Mouse (Mus musculus): Measurements from ENCODE around the gene Snrnp48. TPM values are rescaled to one million over a fixed set of nuclear protein-coding genes. Genes with fewer than 3 reads are reported as not detected.

The Snrnp48 gene
- total RNA-seq, 1 experiment from 2014 or later = 194 TPM

GRCm38 (mm10) chr13:38248151-38248550 is 43.4 kb downstream of the Snrnp48 start:
- no peak for ATAC-seq (replicated peaks; ENCODE audit: insufficient number of reproducible peaks, low FRiP score, low TSS enrichment, poor library complexity, severe bottlenecking)

DNA sequence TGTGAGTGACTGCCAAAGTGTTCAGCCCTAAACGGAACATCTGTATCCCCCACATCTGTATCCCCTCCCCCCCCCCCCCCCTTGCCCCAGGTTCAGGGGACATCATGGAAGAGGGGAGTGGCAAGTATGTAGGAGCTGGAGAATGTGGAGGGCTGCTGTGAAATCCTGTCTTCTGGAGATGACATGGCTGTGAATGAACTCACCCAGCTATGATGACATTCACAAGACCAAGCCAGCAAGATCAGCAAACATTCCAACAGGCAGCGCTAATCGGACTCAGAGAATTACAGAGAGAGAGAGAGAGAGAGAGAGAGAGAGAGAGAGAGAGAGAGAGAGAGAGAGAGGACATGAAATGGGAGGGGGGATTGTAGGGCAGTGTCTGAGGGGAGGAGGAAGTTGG is 46.5 kb downstream of the Snrnp48 start:
- ATAC-seq (replicated peaks; ENCODE audit: insufficient number of reproducible peaks, low FRiP score, low TSS enrichment, poor library complexity, severe bottlenecking) = no peak

DNA sequence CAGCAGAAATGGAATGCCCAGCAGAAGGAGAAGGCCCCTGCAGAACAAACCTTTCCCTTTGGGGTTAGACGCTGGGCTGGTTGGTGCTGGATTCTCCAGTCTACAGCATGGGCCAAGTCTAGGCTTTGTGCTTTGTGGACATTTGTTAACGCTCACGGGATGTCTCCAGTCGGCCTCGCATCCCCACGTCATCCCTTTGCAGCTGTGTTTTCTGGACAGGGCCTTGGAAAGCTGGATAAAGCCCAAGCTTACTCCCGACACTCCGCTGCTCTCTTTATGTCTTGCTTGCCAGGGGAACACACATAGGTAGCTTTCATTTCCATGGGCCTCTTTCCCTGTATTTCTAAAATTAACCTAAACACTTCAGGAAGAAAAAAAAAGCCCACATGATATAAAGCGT is 49.0 kb downstream of the Snrnp48 start:
- ATAC-seq (replicated peaks; ENCODE audit: insufficient number of reproducible peaks, low FRiP score, low TSS enrichment, poor library complexity, severe bottlenecking) = no peak

DNA sequence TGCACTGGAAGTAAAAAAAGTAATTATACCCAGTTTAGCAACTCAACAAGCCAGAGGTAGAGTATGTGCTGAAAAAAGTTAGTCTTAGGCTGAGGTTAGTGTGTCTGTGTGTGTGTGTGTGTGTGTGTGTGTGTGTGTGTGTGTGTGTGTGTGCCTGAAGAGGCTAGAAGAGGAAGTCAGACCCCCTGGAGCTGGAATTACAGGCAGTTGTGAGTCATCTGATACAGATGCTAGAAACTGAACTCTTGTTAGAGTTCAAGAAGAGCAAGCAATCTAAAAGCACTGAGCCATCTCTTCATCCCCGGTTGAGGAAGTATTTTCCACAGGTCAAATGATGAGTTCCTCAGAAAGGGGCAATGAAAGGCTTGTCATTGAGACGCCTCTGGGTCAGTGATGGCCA is 54.2 kb downstream of the Snrnp48 start:
- ATAC-seq (replicated peaks; ENCODE audit: insufficient number of reproducible peaks, low FRiP score, low TSS enrichment, poor library complexity, severe bottlenecking) = no peak

GRCm38 (mm10) chr13:38269055-38269692 is 64.4 kb downstream of the Snrnp48 start:
- ATAC-seq (replicated peaks; ENCODE audit: insufficient number of reproducible peaks, low FRiP score, low TSS enrichment, poor library complexity, severe bottlenecking) = no peak

GRCm38 (mm10) chr13:38272624-38273023 is 67.9 kb downstream of the Snrnp48 start:
- ATAC-seq (replicated peaks; ENCODE audit: insufficient number of reproducible peaks, low FRiP score, low TSS enrichment, poor library complexity, severe bottlenecking) = no peak

Other genes starting within 250 kb of the Snrnp48 start
- 66.0 to 74.1 TPM (median 72.0 TPM) in 3 replicates for gene Ssr1, start 210.7 kb upstream of the Snrnp48 start, total RNA-seq (2017)
- 161 to 230 TPM (median 187 TPM) in 3 replicates for gene Riok1, start 167.9 kb upstream of the Snrnp48 start, total RNA-seq (2017)
- 0.85 to 1.9 TPM (median 1.0 TPM) in 3 replicates for gene Cage1, start 167.9 kb upstream of the Snrnp48 start, total RNA-seq (2017)
- 0.29 to 0.39 TPM in 2 of 3 replicates, not detected in the other for gene Dsp, start 53.6 kb upstream of the Snrnp48 start, total RNA-seq (2017)
- not detected in 3 replicates for gene Bmp6, start 140.2 kb downstream of the Snrnp48 start, total RNA-seq (2017)

Data from monocyte, adult 5-6 weeks (primary cell).